Mouse (Mus musculus): ENCODE data around the gene Smco4. TPM values are rescaled to one million over a fixed set of nuclear protein-coding genes. Genes with fewer than 3 reads are reported as not detected.
A peak's percentile ranks its signal among the peaks of the same experiment; 100 is the strongest.

The Smco4 gene
- total and polyA plus RNA-seq, 2 experiments from 2014 or later: 0.38 to 5.0 TPM

DNA sequence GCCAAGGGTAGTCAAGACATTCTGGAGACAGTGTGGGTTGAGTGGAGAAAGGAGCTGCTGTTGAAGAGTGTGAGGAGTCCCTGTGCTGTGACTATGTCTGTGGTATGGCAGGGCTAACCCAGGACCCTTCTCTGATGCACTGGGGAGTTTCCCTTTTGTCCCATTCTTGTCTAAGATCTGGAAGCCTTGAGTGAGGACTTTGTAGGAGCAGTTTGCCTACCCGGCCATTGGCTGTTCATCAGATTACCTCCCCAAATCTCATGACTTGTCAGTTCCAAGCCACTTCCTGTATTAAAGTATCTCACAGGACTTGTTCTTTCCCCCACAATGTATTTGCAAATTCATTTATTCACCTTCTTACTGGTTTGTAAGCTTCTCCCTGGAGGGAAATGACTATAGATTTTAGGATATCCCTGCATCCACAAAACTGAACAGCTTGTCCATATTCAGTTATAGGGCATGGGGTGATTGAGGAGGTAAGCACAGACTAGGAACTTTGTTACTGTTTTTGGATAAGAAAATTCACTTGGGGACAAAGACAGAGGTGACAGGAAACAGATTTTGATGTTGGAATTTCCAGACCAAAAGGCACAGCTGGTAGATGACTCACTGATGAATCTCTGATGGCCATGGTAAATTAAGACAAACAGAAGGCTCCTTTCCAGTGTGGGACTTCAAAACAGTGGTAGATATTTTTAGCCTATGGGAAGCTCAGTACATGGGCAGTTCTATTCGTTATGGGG is 5.4 kb upstream of the Smco4 start:
- Histone ChIP-seq H3K9ac (replicated peaks; ENCODE audit: low read length, poor library complexity, severe bottlenecking) (no peak overlapping the region), H3K4me2 (ENCODE audit: low read depth, low read length, poor library complexity, severe bottlenecking) (no peak overlapping the region), H3K4me3 (ENCODE audit: low read depth, low read length) (no peak overlapping the region), H3K9me3 (ENCODE audit: low read length) (no peaks in the 10 kb centered on the region), H3K4me1 (ENCODE audit: insufficient read depth, low read length) (no peaks in the 10 kb centered on the region), H3K27ac (ENCODE audit: low read depth, low read length) (no peak overlapping the region), H3K27me3 (ENCODE audit: insufficient read depth, low read length) (no peaks in the 10 kb centered on the region), H3K36me3 (ENCODE audit: insufficient read depth, low read length) (no peaks in the 10 kb centered on the region)
- no peak for TF ChIP-seq CTCF (IDR thresholded peaks at IDR 0.05)
- DNase-seq (ENCODE audit: low spot score) (no peak), ATAC-seq (ENCODE audit: low FRiP score) (no peak)
- WGBS: 65% methylated on average over 2 of the region's 2 CpGs

DNA sequence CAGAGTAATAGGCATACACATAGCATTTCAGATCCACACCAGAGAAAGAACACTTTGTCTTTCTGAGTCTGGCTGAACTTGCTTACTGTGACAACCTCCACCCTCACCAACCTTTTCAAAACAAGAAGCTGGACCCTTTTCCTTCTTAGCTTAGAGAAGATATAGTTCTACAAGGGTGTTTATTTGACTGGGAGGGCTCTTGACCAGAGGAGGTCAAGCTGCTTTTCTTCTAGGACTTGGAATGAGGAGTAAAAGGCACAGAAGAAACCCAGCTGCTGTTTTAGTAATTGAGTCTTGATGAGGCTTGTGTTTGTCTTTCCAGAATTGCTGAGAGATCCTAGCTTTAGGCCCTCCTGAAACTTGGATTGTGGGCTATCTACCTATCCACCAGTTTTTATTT is 3.9 kb upstream of the Smco4 start:
- H3K27ac ChIP-seq (ENCODE audit: low read depth, low read length): no peak overlapping the region
- TF ChIP-seq CTCF (IDR thresholded peaks at IDR 0.05): no peak
- H3K9ac ChIP-seq (replicated peaks; ENCODE audit: low read length, poor library complexity, severe bottlenecking): no peak overlapping the region
- ATAC-seq (ENCODE audit: low FRiP score) (no peak), DNase-seq (ENCODE audit: low spot score) (no peak)
- no peak overlapping the region for H3K4me2 ChIP-seq (ENCODE audit: low read depth, low read length, poor library complexity, severe bottlenecking)
- H3K27me3 ChIP-seq (ENCODE audit: insufficient read depth, low read length): no peaks in the 10 kb centered on the region
- H3K9me3 ChIP-seq (ENCODE audit: low read length): no peaks in the 10 kb centered on the region
- H3K4me1 ChIP-seq (ENCODE audit: insufficient read depth, low read length): no peaks in the 10 kb centered on the region
- no peaks in the 10 kb centered on the region for H3K36me3 ChIP-seq (ENCODE audit: insufficient read depth, low read length)
- H3K4me3 ChIP-seq (ENCODE audit: low read depth, low read length): no peak overlapping the region

DNA sequence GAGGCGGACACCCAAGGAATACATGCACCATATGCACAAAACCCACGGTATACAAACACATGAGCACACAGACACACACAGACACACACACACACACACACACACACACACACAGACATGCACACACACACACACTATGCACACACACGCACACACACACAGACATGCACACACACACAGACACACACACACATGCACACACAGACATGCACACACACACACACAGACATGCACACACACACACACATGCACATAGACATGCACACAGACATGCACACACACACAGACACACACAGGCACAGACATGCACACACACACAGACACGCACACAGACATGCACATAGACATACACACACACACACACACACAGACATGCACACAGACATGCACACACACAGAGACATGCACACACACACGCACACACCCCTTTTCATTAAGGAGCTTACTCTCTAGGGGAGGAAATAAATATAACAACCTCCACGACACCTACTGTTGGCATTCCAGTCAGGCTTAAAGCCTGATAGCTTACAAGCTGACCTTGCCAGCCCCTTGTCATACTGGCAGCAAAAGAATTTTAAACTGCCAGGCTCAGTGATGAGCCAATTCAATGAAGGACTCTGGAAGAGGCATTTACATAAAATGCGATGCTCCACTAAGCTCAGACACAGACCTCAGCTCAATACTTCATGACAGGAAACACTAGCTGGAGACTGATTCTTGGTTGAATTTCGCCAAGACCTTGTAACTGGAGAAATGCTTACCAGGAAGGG is 2.7 kb upstream of the Smco4 start:
- WGBS: 70% methylated on average over 8 of the region's 8 CpGs
- ATAC-seq (ENCODE audit: low FRiP score): no peak
- peak; percentile 30 for DNase-seq (ENCODE audit: low spot score)
- H3K4me3 ChIP-seq (ENCODE audit: low read depth, low read length): no peak overlapping the region
- H3K9me3 ChIP-seq (ENCODE audit: low read length): no peaks in the 10 kb centered on the region
- no peak overlapping the region for H3K4me2 ChIP-seq (ENCODE audit: low read depth, low read length, poor library complexity, severe bottlenecking)
- H3K27me3 ChIP-seq (ENCODE audit: insufficient read depth, low read length): no peaks in the 10 kb centered on the region
- H3K4me1 ChIP-seq (ENCODE audit: insufficient read depth, low read length): no peaks in the 10 kb centered on the region
- no peaks in the 10 kb centered on the region for H3K36me3 ChIP-seq (ENCODE audit: insufficient read depth, low read length)
- no peak overlapping the region for H3K27ac ChIP-seq (ENCODE audit: low read depth, low read length)
- no peak overlapping the region for H3K9ac ChIP-seq (replicated peaks; ENCODE audit: low read length, poor library complexity, severe bottlenecking)
- TF ChIP-seq CTCF (IDR thresholded peaks at IDR 0.05): no peak

DNA sequence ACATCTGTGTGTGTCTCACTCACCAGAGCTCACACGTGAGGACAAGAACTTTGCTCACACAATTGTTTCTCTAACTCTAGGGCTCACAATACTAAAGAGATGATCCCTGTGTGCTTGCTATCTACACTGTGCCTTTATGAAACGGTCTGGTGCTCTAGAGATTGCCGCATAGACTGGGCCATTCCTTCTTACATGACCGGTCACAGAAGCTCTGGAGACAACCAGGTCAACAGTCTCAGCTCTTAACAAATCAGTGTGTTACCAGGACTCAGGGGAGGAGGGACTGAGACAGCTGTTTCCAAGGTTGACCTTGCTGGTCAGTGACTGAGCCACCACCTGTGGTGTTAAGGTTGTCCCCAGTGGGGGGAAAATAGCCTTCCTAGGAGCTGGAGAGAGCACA is 1.5 kb upstream of the Smco4 start:
- no peak for ATAC-seq (ENCODE audit: low FRiP score)
- Histone ChIP-seq H3K9ac (replicated peaks; ENCODE audit: low read length, poor library complexity, severe bottlenecking) (no peak overlapping the region), H3K36me3 (ENCODE audit: insufficient read depth, low read length) (no peaks in the 10 kb centered on the region), H3K27me3 (ENCODE audit: insufficient read depth, low read length) (no peaks in the 10 kb centered on the region), H3K27ac (ENCODE audit: low read depth, low read length) (no peak overlapping the region), H3K4me3 (ENCODE audit: low read depth, low read length) (no peak overlapping the region), H3K4me1 (ENCODE audit: insufficient read depth, low read length) (no peaks in the 10 kb centered on the region), H3K4me2 (ENCODE audit: low read depth, low read length, poor library complexity, severe bottlenecking) (no peak overlapping the region), H3K9me3 (ENCODE audit: low read length) (no peaks in the 10 kb centered on the region)
- DNase-seq (ENCODE audit: low spot score): no peak
- TF ChIP-seq CTCF (IDR thresholded peaks at IDR 0.05): no peak
- 86% methylated on average over 4 of the region's 4 CpGs for WGBS

DNA sequence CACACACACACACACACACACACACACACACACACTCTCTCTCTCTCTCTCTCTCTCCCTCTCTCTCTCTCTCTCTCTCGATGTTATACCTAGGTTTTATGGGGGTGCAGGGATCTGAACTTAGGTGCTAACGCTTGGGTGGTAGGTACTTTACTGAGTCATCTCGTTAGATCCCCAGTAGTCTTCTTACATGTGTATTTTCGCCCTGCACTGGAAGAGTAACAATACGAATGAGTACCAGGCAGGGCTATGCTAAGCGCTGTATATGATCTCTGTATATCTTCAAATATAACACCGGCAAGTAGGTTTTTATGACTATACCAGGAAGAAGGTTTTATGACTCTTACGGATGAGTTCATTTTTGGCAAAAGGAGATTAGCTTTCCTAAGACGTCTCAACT is 831 bp upstream of the Smco4 start:
- Histone ChIP-seq H3K9me3 (ENCODE audit: low read length) (no peaks in the 10 kb centered on the region), H3K27ac (ENCODE audit: low read depth, low read length) (no peak overlapping the region), H3K36me3 (ENCODE audit: insufficient read depth, low read length) (no peaks in the 10 kb centered on the region), H3K4me2 (ENCODE audit: low read depth, low read length, poor library complexity, severe bottlenecking) (no peak overlapping the region), H3K4me1 (ENCODE audit: insufficient read depth, low read length) (0 out of 2 replicates have a peak, but pooled peaks cover 2% of the 10 kb centered on the region), H3K9ac (replicated peaks; ENCODE audit: low read length, poor library complexity, severe bottlenecking) (no peak overlapping the region), H3K4me3 (ENCODE audit: low read depth, low read length) (no peak overlapping the region), H3K27me3 (ENCODE audit: insufficient read depth, low read length) (no peaks in the 10 kb centered on the region)
- 85% methylated on average over 9 of the region's 9 CpGs for WGBS
- ATAC-seq (ENCODE audit: low FRiP score) (no peak), DNase-seq (ENCODE audit: low spot score) (no peak)
- TF ChIP-seq CTCF (IDR thresholded peaks at IDR 0.05): no peak

DNA sequence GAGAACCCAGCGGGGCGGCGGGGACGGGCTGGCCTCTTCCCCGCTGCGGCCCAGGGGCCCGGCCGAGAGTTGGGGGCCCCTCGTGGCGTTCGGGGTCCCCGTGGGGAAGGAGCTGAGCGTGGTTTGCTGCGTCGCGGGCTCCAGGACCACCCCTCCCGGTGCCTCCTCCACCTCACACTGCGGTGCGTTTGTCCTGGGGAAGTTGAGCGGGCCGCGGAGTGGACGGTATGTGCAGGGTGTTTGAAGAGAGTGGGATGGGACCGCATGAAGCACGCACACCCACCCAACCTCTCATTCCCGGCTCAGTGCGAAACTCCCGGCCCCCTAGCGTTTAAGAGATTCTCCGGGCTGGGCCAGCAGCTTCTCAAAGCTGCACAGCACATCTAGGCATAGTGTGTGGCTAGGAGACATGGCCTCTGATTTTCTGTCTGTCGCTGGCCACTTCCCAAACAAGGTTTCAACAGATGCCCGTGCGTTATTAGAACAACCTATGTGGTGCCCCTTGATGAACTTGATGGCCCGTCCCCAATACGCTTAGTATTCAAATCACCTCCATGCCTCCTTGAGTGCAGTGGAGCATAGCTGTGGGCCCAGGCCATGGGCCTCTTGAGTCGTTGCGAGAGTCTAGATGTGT is 810 bp downstream of the Smco4 start:
- DNase-seq (ENCODE audit: low spot score) (peak; percentile 46), ATAC-seq (ENCODE audit: low FRiP score) (peak; percentile 53)
- H3K27me3 ChIP-seq (ENCODE audit: insufficient read depth, low read length): no peaks in the 10 kb centered on the region
- no peaks in the 10 kb centered on the region for H3K36me3 ChIP-seq (ENCODE audit: insufficient read depth, low read length)
- H3K27ac ChIP-seq (ENCODE audit: low read depth, low read length): peak overlapping the region; percentile 51; the same call in 1 of the 2 replicates
- H3K4me3 ChIP-seq (ENCODE audit: low read depth, low read length): peak overlapping the region; percentile 78
- 0 out of 2 replicates have a peak, but pooled peaks cover 2% of the 10 kb centered on the region for H3K4me1 ChIP-seq (ENCODE audit: insufficient read depth, low read length)
- WGBS: 2% methylated on average over 31 of the region's 37 CpGs
- H3K4me2 ChIP-seq (ENCODE audit: low read depth, low read length, poor library complexity, severe bottlenecking): peak overlapping the region; percentile 96
- peak; percentile 66 for TF ChIP-seq CTCF (IDR thresholded peaks at IDR 0.05)
- H3K9ac ChIP-seq (replicated peaks; ENCODE audit: low read length, poor library complexity, severe bottlenecking): peak overlapping the region; percentile 73
- no peaks in the 10 kb centered on the region for H3K9me3 ChIP-seq (ENCODE audit: low read length)
